8 mouse cellular contexts compared by ENCODE assay signal in the genomic region with DNA sequence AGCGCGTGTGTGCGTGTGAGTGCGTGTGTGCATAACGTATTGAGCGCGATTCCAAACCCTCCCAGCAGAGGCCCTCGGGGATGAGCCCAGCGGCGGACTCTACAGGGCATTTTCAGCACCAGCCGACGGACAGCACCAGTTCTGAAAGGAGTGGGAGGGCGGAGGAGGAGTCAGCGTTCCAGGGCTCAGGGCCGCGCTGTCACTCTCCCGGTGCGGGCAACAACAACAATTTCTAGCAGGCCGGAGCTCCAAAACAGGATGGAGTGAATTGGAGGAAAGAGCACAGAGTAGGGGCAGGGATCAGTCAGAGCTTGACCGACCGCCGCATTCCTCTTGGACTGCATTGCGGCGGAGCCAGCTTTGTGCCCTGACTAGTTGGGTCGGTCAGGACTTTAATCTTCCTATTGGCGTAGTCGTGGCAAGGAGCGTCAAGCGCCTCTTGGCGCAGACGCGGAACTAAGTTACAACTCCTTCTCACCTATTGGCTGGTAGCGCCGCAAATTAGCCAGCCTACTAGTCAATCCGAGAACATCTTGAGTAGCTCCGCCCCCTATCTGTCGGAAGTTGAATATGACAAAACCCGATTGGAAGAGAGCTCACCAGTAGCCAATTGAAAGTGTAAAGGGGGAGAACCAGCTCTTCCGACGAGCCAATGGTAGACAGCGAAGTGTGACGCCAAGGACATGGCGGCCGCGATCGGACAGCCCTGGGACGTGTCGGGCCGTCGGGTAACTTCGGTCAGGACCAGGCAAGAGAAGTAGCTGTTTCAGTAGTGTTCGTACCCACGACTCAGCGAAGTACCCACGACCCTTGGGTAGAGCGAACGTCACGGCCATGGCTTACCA. TPM values are rescaled to one million over a fixed set of nuclear protein-coding genes. Genes with fewer than 3 reads are reported as not detected.
DNase-seq lines count a peak whose midpoint lies in the region; ATAC-seq and TF ChIP-seq lines count a peak whose summit lies in the region.

A gene (plus strand): TSS at position 655 of the 845 bp plus-strand sequence.

- H3K9ac ChIP-seq in kidney, embryonic 14.5 days (ENCODE audit: low read depth, low read length) = peak within 1 kb of the TSS; percentile 74
- H3K9ac ChIP-seq in limb, embryonic 15.5 days = peak within 1 kb of the TSS; percentile 68

- peak within 1 kb of the TSS; percentile 50 for H3K27ac ChIP-seq in bone marrow macrophage, adult 2 months (ENCODE audit: insufficient read depth, low read depth, low read length)
- H3K27ac ChIP-seq in embryonic fibroblast, embryonic 13.5 days (ENCODE audit: insufficient read depth, low read length) = peak within 1 kb of the TSS; percentile 72
- peak within 1 kb of the TSS; percentile 62; the same call in 1 of the 2 replicates for H3K27ac ChIP-seq in kidney, embryonic 14.5 days (ENCODE audit: low read depth, low read length)
- H3K27ac ChIP-seq in limb, embryonic 15.5 days = peak within 1 kb of the TSS; percentile 91

- TF ChIP-seq POLR2A in bone marrow macrophage, adult 2 months (IDR thresholded peaks at IDR 0.05; ENCODE audit: borderline replicate concordance, low read depth, low read length) = no peak
- TF ChIP-seq POLR2A in embryonic fibroblast, embryonic 13.5 days (IDR thresholded peaks at IDR 0.05; ENCODE audit: low read depth, low read length) = peak; percentile 95

- peaks cover 14% of the 10 kb centered on the region for H3K4me1 ChIP-seq in bone marrow macrophage, adult 2 months (ENCODE audit: control insufficient read depth, insufficient read depth, low read length)
- no peaks in the 10 kb centered on the region for H3K4me1 ChIP-seq in embryonic fibroblast, embryonic 13.5 days (ENCODE audit: control insufficient read depth, insufficient read depth, low read length)
- peaks cover 13% of the 10 kb centered on the region; the same call in 1 of the 2 replicates for H3K4me1 ChIP-seq in kidney, embryonic 14.5 days (ENCODE audit: control insufficient read depth, insufficient read depth, low read length)
- peaks cover 29% of the 10 kb centered on the region for H3K4me1 ChIP-seq in limb, embryonic 15.5 days

- H3K9me3 ChIP-seq in kidney, embryonic 14.5 days (ENCODE audit: control insufficient read depth, low read length) = no peaks in the 10 kb centered on the region
- no peaks in the 10 kb centered on the region for H3K9me3 ChIP-seq in limb, embryonic 15.5 days

- ATAC-seq in kidney, embryonic 14.5 days (ENCODE audit: low FRiP score, low TSS enrichment) = peak; percentile 91
- peak; percentile 92 for ATAC-seq in limb, embryonic 15.5 days (ENCODE audit: insufficient number of reproducible peaks, low FRiP score, low TSS enrichment, low read depth)

- H3K27me3 ChIP-seq in kidney, embryonic 14.5 days (ENCODE audit: control insufficient read depth, insufficient read depth, low read length) = peaks cover 34% of the 10 kb centered on the region
- H3K27me3 ChIP-seq in limb, embryonic 15.5 days = peaks cover 35% of the 10 kb centered on the region

- H3K4me2 ChIP-seq in kidney, embryonic 14.5 days (replicated peaks; ENCODE audit: low read depth, low read length) = peak within 1 kb of the TSS; percentile 94
- H3K4me2 ChIP-seq in limb, embryonic 15.5 days = peak within 1 kb of the TSS; percentile 80

- under 1% methylated on average over 58 of the region's 58 CpGs for WGBS in kidney, embryonic 14.5 days
- under 1% methylated on average over 58 of the region's 58 CpGs for WGBS in limb, embryonic 15.5 days

- DNase-seq in A20 (ENCODE audit: low read depth, low spot score) = peak; percentile 98
- peak; percentile 98 to 99 for DNase-seq in heart, adult 9 months (ENCODE audit: low spot score in 2 of 2)
- DNase-seq in monocyte, adult 2 months (ENCODE audit: low read depth in 1 of 2, low spot score in 2 of 2) = peak; percentile 88 to 90
- DNase-seq in spleen, postnatal 36 days (ENCODE audit: low spot score in 2 of 2) = peak; percentile 96 to 97

- H3K4me3 ChIP-seq in bone marrow macrophage, adult 2 months (ENCODE audit: insufficient read depth, low read length) = peak within 1 kb of the TSS; percentile 91
- peak within 1 kb of the TSS; percentile 83 for H3K4me3 ChIP-seq in embryonic fibroblast, embryonic 13.5 days (ENCODE audit: insufficient read depth, low read length)
- H3K4me3 ChIP-seq in kidney, embryonic 14.5 days (ENCODE audit: low read length) = peak within 1 kb of the TSS; percentile 91
- H3K4me3 ChIP-seq in limb, embryonic 15.5 days = peak within 1 kb of the TSS; percentile 84

- peaks cover 26% of the 10 kb centered on the region for H3K36me3 ChIP-seq in kidney, embryonic 14.5 days (ENCODE audit: control insufficient read depth, insufficient read depth, low read length)
- peaks cover 29% of the 10 kb centered on the region for H3K36me3 ChIP-seq in limb, embryonic 15.5 days

- TF ChIP-seq CTCF in bone marrow macrophage, adult 2 months (IDR thresholded peaks at IDR 0.05; ENCODE audit: low read depth, low read length) = no peak
- peak; percentile 47; the same call in 1 of the 2 replicates for TF ChIP-seq CTCF in embryonic fibroblast, embryonic 13.5 days (IDR thresholded peaks at IDR 0.05; ENCODE audit: borderline replicate concordance, insufficient read depth, low read length)

RNA-seq across cellular contexts. Expression of the gene that starts here (rescaled TPM):
- polyA plus RNA-seq in bone marrow macrophage, adult 2 months (2012; ENCODE audit: insufficient read depth, insufficient read length, missing spikeins) = 33.2 and 34.1 TPM in 2 replicates
- 94.1 and 96.4 TPM in 2 replicates for polyA plus RNA-seq in embryonic fibroblast, embryonic 13.5 days (2011; ENCODE audit: insufficient read length, low read depth, missing spikeins)
- 114 and 115 TPM in 2 replicates for polyA plus RNA-seq in kidney, embryonic 14.5 days (2014; fragmentation: Nextera tagmentation; extraction: Ambion mirVana)
- polyA plus RNA-seq in limb, embryonic 15.5 days (2015; fragmentation: Nextera tagmentation; extraction: Ambion mirVana) = 126 and 140 TPM in 2 replicates

Comparison
In these comparisons a context has a peak if more than half of its experiments do, and no peak if none do; other contexts are left out.
1. Peak in every context shown above with its lines: DNase-seq, ATAC-seq, H3K4me3 ChIP-seq and H3K27ac ChIP-seq.